Comparison of ENCODE assay signal across 27 mouse cellular contexts in the genomic region with DNA sequence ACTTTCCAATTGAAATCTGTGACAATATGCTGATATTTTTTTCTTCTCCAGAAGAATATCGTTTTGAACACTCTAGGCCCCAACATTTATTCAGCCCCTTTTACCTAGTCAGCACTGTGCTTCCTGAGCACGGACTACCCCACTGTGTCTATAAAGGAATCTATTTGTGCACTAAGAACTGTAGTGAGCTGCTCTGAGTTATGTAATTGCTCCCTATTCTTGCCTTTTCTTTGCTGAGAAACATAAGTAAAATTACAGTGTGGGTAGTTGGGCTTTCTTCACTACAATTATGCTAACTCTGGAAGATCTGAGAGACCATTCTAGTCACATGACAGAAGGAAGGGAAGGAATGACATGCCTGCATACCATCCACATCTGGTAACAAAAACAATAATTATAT.
"Had no signal": no experiment of that assay in that cellular context is flagged by ENCODE, and none has a peak within 500 bp of the region (broad histone marks: within the 10 kb centered on the region; RNA-seq: fewer than 3 reads in every experiment).

No protein-coding gene starts in this region.

- H3K4me2 ChIP-seq: heart, embryonic 12.5 days; hindbrain, embryonic 12.5 days; hindbrain, embryonic 14.5 days; intestine, embryonic 15.5 days; limb, embryonic 12.5 days; liver, embryonic 11.5 days; liver, embryonic 13.5 days; liver, embryonic 15.5 days had no signal

- H3K9ac ChIP-seq: heart, embryonic 12.5 days; hindbrain, embryonic 12.5 days; hindbrain, embryonic 14.5 days; intestine, embryonic 15.5 days; limb, embryonic 12.5 days; liver, embryonic 13.5 days; liver, embryonic 15.5 days; liver, postnatal 0 days had no signal

- H3K4me3 ChIP-seq: heart, embryonic 10.5 days; heart, embryonic 12.5 days; hindbrain, embryonic 10.5 days; hindbrain, embryonic 12.5 days; intestine, embryonic 15.5 days; layer of hippocampus, adult 2 months; limb, embryonic 10.5 days; limb, embryonic 12.5 days; liver, embryonic 13.5 days; liver, embryonic 15.5 days had no signal

- ATAC-seq: hindbrain, embryonic 16.5 days; inflammation-experienced regulatory T-cells, adult 6 months; intestine, embryonic 15.5 days; intestine, postnatal 0 days; liver, postnatal 0 days had no signal

- H3K36me3 ChIP-seq: heart, embryonic 10.5 days; heart, embryonic 12.5 days; hindbrain, embryonic 10.5 days; hindbrain, embryonic 12.5 days; intestine, embryonic 15.5 days; limb, embryonic 10.5 days; limb, embryonic 12.5 days; liver, embryonic 13.5 days; liver, embryonic 15.5 days had no signal

- H3K27ac ChIP-seq: heart, embryonic 10.5 days; hindbrain, embryonic 10.5 days; hindbrain, embryonic 12.5 days; hindbrain, embryonic 14.5 days; intestine, embryonic 15.5 days; layer of hippocampus, adult 2 months; limb, embryonic 10.5 days; limb, embryonic 12.5 days; liver, embryonic 13.5 days; liver, embryonic 15.5 days had no signal

- DNase-seq: gastrocnemius, postnatal 10 days; gastrocnemius, postnatal 25 days; heart, adult 18-20 months; heart, postnatal 10 days; heart, postnatal 4 days; kidney, adult 18-20 months; kidney, adult 8-10 months; kidney, postnatal 10 days; kidney, postnatal 25 days; kidney, postnatal 4 days; liver; liver, embryonic 13.5 days; liver, postnatal 0 days had no signal

- H3K4me1 ChIP-seq: heart, embryonic 10.5 days; heart, embryonic 12.5 days; hindbrain, embryonic 10.5 days; hindbrain, embryonic 12.5 days; intestine, embryonic 15.5 days; limb, embryonic 10.5 days; limb, embryonic 12.5 days; liver, embryonic 13.5 days; liver, embryonic 15.5 days had no signal

- H3K27me3 ChIP-seq: heart, embryonic 12.5 days; hindbrain, embryonic 12.5 days; intestine, embryonic 15.5 days; limb, embryonic 12.5 days; liver, embryonic 13.5 days; liver, embryonic 15.5 days had no signal

- H3K9me3 ChIP-seq: heart, embryonic 10.5 days; heart, embryonic 12.5 days; hindbrain, embryonic 10.5 days; hindbrain, embryonic 12.5 days; intestine, embryonic 15.5 days; limb, embryonic 10.5 days; limb, embryonic 12.5 days; liver, embryonic 13.5 days; liver, embryonic 15.5 days had no signal
